Mouse (Mus musculus) lung, postnatal 0 days (tissue): Measurements from ENCODE around the gene Foxd4. TPM values are rescaled to one million over a fixed set of nuclear protein-coding genes. Genes with fewer than 3 reads are reported as not detected.

ENCODE experiments used
- ATAC-seq: fragments of 200-750 bp; cut with Nextera tagmentation; 2 replicates; pipeline ENCODE4 v1.8.0; 2017; ENCODE audit warnings: moderate library complexity
- DNase-seq: peaks from one replicate; pipeline ENCODE4 v3.0.0-alpha.2; 2016; ENCODE audit warnings: low spot score
- H3K27ac ChIP-seq: fragments of 300-500 bp; sonication (generic); 2 replicates; pipeline ENCODE4 v1.5.1; 2014; ENCODE audit warnings: antibody characterized with exemption, mild to moderate bottlenecking, low read length, mixed read lengths
- H3K27me3 ChIP-seq: fragments of 300-500 bp; sonication (generic); replicated peaks from 2 replicates; pipeline ENCODE4 v1.6.1; 2014; ENCODE audit warnings: low read length, mixed read lengths; ENCODE audit not compliant: insufficient read depth
- H3K36me3 ChIP-seq: fragments of 300-500 bp; sonication (generic); 2 replicates; pipeline ENCODE4 v1.6.1; 2014; ENCODE audit warnings: low read length, mixed read lengths; ENCODE audit not compliant: insufficient read depth
- H3K4me1 ChIP-seq: fragments of 300-500 bp; sonication (generic); 2 replicates; pipeline ENCODE4 v1.6.1; 2014; ENCODE audit warnings: antibody characterized with exemption, low read depth, low read length, mixed read lengths; ENCODE audit not compliant: insufficient read depth
- H3K4me2 ChIP-seq: fragments of 300-500 bp; sonication (generic); replicated peaks from 2 replicates; pipeline ENCODE4 v1.6.1; 2014; ENCODE audit warnings: low read depth, mild to moderate bottlenecking, low read length, moderate library complexity, mixed read lengths
- H3K4me3 ChIP-seq: fragments of 300-500 bp; sonication (generic); 2 replicates; pipeline ENCODE4 v1.5.1; 2014; ENCODE audit warnings: low read depth, low read length
- H3K9ac ChIP-seq: fragments of 300-500 bp; sonication (generic); replicated peaks from 2 replicates; pipeline ENCODE4 v1.6.1; 2014; ENCODE audit warnings: low read depth, mild to moderate bottlenecking
- H3K9me3 ChIP-seq: fragments of 300-500 bp; sonication (generic); 2 replicates; pipeline ENCODE4 v1.6.1; 2016; ENCODE audit warnings: low read length, mixed read lengths
- CTCF ChIP-seq: IDR thresholded peaks from 2 replicates; pipeline ENCODE4 v1.5.1; 2016; ENCODE audit warnings: antibody characterized with exemption, mild to moderate bottlenecking
- EP300 ChIP-seq: IDR thresholded peaks from 2 replicates; pipeline ENCODE4 v1.6.1; 2016; ENCODE audit warnings: antibody characterized with exemption, mild to moderate bottlenecking, control low read depth
- WGBS: fragments of 180-500 bp; shearing (Covaris S2); extraction: QIAGEN DNeasy Blood & Tissue Kit; methylation state at CpG from one replicate; pipeline ENCODE4 v1.1.7; 2014; 5-methylcytosine and 5-hydroxymethylcytosine counted together
- polyA plus RNA-seq: library from polyadenylated mRNA; unstranded; fragments of >200 nt; fragmentation: Nextera tagmentation; extraction: Ambion mirVana; gene quantifications from 2 replicates; pipeline ENCODE4 v1.2.1, GENCODE M21; 2015

Gene Foxd4
- 0.19 and 0.24 TPM in 2 replicates for polyA plus RNA-seq

DNA sequence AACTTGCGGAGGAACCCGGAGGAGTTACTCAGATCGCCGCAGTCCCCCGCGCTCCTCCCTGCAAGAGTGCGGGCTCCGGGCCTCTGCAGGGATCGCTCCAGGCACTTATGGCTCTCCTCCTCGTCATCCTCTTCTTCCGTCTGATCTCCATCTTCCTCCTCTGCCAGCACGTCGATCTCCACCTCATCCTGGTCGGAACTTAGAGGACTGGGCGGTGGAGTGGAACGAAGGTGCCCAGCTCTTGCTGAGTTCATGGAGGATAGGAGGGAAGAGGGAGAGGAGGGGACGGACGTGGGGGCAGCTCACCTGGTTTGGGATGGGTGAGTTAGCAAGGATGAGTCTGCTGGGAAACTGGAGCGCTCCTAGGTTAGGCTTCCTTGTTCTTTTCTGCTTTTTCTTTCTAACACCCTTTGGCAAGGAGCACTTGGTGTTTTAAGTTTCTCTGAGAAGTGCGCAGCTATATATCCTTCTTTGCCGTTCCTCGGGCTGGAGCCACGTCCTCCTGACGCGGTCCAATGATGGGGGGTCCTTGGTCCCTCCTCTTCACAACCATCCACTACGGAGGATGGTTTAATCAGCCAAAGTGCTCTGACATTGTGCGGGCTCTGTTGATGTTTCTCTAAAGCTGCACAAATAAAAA lies at the start of gene Foxd4:
Gene Foxd4 (minus strand): TSS at position 617 of the 640 bp plus-strand sequence.
- peak within 1 kb of the TSS; percentile 33 for H3K4me3 ChIP-seq
- H3K4me1 ChIP-seq: peaks cover 11% of the 10 kb centered on the region; the same call in 1 of the 2 replicates
- peak within 1 kb of the TSS; percentile 53 for H3K4me2 ChIP-seq
- ATAC-seq (peak; percentile 3; the same call in 1 of the 2 replicates), DNase-seq (no peak)
- no peaks in the 10 kb centered on the region for H3K9me3 ChIP-seq
- H3K27ac ChIP-seq: no peak within 1 kb of the TSS
- H3K27me3 ChIP-seq: peaks cover 62% of the 10 kb centered on the region
- WGBS: 2% methylated on average over 27 of the region's 27 CpGs
- no peak for TF ChIP-seq EP300
- no peak for TF ChIP-seq CTCF
- no peaks in the 10 kb centered on the region for H3K36me3 ChIP-seq
- no peak within 1 kb of the TSS for H3K9ac ChIP-seq

DNA sequence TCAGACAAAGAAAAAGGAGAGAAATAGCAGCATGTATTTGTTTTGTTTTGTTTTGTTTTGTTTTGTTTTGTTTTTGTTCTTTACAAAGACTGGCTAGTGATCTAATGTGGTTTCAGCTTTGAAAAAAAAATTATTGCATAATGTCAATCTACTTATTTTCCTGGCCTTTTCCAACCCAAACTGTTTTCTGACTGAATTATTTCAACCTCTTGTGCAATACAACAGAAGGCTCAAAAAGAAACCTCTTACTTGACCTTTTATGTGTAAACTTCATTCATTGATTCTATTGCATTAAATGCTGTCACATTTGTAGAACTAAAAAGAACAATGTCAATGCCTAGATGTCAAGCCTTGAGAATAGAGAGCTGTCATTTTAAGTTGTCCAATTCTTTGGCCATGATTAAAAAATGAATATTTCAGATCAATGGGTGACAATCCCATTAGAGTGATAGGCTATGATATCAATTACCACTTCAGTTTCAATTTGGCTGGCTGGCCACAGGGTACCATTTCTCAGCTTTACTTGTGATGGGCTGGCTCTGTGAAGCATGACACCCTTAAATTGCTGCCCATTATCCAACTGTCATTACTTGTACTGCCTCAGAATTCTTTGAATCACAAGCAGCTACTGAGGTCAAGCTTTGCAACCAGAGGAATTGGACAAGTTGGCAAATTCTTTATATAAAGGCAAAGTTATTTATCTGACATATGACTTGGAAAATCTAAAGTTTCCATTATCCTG lies 44.7 kb upstream of the Foxd4 start:
- H3K27me3 ChIP-seq: no peaks in the 10 kb centered on the region
- no peaks in the 10 kb centered on the region for H3K4me1 ChIP-seq
- ATAC-seq (no peak), DNase-seq (peak; percentile 63)
- H3K27ac ChIP-seq: no peak overlapping the region
- no peak overlapping the region for H3K4me3 ChIP-seq
- H3K36me3 ChIP-seq: no peaks in the 10 kb centered on the region
- H3K4me2 ChIP-seq: no peak overlapping the region
- H3K9me3 ChIP-seq: no peaks in the 10 kb centered on the region
- no peak overlapping the region for H3K9ac ChIP-seq
- TF ChIP-seq EP300: no peak

DNA sequence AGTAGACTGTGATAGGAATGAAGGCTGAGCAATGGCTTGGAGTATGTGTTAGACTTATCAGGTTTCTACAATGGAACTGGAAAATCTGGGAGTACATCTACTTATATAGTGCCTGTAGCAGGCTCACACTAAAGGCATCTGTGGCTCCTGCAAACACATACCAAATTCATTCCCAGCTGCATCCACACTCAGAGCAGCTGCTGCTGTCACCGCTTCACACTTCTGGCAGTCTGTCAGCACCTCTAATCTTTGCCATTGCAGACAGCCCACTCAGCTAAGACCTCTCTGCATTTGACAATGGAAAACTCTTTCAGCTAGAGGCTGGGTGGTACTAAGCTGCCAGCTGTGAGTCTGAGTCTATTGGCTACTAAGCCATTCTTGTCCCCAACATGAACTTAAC lies 36.1 kb upstream of the Foxd4 start:
- TF ChIP-seq CTCF (no peak), EP300 (no peak)
- Histone ChIP-seq H3K4me3 (no peak overlapping the region), H3K36me3 (0 out of 2 replicates have a peak, but pooled peaks cover 5% of the 10 kb centered on the region), H3K9ac (no peak overlapping the region), H3K27me3 (no peaks in the 10 kb centered on the region), H3K27ac (no peak overlapping the region), H3K4me1 (no peaks in the 10 kb centered on the region), H3K9me3 (no peaks in the 10 kb centered on the region), H3K4me2 (no peak overlapping the region)
- no peak for ATAC-seq
- no peak for DNase-seq
- WGBS: 76% methylated on average over 1 of the region's 1 CpGs

DNA sequence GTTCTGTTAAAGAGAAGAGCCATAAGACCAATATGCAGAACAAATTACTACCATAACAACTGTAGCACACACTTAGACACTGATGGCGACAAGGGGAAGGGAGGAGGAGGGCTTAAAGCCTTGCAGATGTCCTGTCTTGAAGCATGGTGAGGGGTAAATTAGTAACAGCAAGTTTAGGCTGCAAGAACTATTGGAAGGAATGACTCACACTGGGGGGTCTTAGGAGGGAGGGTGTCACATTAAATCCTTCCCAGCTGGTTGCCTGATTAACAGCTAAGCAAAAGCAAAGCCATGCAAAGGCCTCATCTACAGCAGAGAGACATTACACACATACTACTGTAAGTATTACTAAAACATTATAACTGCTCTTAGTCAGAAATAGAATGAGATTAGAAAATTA lies 28.0 kb upstream of the Foxd4 start:
- no peak overlapping the region for H3K9ac ChIP-seq
- no peaks in the 10 kb centered on the region for H3K4me1 ChIP-seq
- peak; percentile 19 for DNase-seq
- no peaks in the 10 kb centered on the region for H3K27me3 ChIP-seq
- TF ChIP-seq EP300: no peak
- H3K9me3 ChIP-seq: no peaks in the 10 kb centered on the region
- no peak overlapping the region for H3K4me3 ChIP-seq
- H3K27ac ChIP-seq: no peak overlapping the region
- H3K4me2 ChIP-seq: no peak overlapping the region
- H3K36me3 ChIP-seq: no peaks in the 10 kb centered on the region
- 75% methylated on average over 1 of the region's 1 CpGs for WGBS
- ATAC-seq: no peak

- Histone ChIP-seq H3K4me3 (no peak overlapping the region), H3K9ac (no peak overlapping the region), H3K4me1 (no peaks in the 10 kb centered on the region), H3K4me2 (no peak overlapping the region), H3K27me3 (no peaks in the 10 kb centered on the region), H3K36me3 (no peaks in the 10 kb centered on the region), H3K9me3 (no peaks in the 10 kb centered on the region), H3K27ac (no peak overlapping the region)
- DNase-seq (no peak), ATAC-seq (no peak)
- WGBS: 88% methylated on average over 5 of the region's 5 CpGs
- no peak for TF ChIP-seq EP300
- no peak for TF ChIP-seq CTCF
Measured at GRCm38 (mm10) chr19:24920866-24921265, 19.9 kb upstream of the Foxd4 start.

DNA sequence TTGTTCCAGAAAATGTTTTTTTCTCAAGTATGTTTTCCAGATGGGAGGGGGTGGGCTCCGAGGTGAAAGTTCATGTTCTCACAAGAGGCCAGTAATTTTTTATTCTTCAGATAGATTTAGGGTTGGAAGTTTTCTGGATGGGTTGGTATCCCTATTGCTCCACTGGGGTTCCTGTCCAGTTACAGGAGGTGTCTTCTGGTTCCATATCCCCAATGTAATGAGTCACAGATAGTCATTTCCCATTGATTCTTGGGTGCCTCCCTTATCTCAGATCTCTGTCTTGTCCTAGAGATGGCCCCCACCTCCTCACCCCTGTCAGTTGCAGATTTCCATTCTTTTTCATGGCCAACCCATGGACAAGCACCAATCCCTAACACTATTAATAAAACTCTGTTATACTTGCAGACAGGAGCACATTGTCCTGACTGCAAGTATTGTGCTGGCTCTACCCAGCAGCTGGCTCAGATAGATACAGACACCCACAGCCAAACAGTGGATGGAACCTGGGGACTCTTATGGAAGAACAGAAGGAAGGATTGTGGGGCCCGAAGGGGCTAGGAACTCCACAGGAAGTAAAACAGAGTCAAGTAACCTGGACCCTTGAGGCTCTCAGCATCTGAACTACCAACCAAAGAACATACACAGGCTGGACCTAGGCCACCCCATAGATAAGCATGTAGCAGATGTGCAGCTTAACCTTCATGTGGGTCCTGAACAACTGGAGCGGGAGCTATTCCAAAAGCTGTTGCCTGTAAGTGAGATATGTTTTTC lies 7.6 kb upstream of the Foxd4 start:
- Histone ChIP-seq H3K4me2 (no peak overlapping the region), H3K9me3 (no peaks in the 10 kb centered on the region), H3K9ac (no peak overlapping the region), H3K36me3 (no peaks in the 10 kb centered on the region), H3K27ac (no peak overlapping the region), H3K4me1 (no peaks in the 10 kb centered on the region), H3K27me3 (no peaks in the 10 kb centered on the region), H3K4me3 (no peak overlapping the region)
- DNase-seq: no peak
- no peak for ATAC-seq
- TF ChIP-seq EP300 (no peak), CTCF (no peak)
- 89% methylated on average over 3 of the region's 3 CpGs for WGBS
